Mouse (Mus musculus) CD8-positive naive resting alpha-beta T cell, adult 2 months (primary cell): Measurements from ENCODE around the gene Arl5c.
"Not testable (repeated sequence)": the region's sequence is repeated elsewhere in the genome, so short reads cannot be mapped to it uniquely, and the experiment has no call there.

Experiments
- DNase-seq, 2 experiments: peaks; one replicate each; pipeline ENCODE4 v3.0.0; 2022; ENCODE audit warnings: low read depth in 2 of 2, low spot score in 2 of 2

Gene Arl5c

DNA sequence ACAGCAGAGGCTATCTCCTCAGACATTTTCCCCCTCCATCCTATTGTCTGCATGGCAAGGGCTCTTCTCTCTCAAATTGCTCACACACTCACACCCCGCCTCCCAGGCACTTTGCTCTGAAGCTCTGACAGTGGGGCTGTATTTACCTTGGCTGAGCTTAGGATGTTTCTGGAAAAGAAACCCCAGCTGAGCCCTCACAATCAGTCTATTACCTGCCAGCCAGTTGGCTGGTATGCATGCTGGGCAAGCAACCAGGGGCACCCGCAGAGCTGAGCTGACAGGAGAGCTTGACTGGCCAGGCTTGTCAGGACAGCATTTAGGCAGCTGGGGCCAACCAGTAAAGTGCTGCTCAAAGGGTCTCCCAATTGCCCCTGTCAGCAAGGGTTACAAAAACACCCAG, 28.9 kb downstream of the Arl5c start:
- no peak for DNase-seq

DNA sequence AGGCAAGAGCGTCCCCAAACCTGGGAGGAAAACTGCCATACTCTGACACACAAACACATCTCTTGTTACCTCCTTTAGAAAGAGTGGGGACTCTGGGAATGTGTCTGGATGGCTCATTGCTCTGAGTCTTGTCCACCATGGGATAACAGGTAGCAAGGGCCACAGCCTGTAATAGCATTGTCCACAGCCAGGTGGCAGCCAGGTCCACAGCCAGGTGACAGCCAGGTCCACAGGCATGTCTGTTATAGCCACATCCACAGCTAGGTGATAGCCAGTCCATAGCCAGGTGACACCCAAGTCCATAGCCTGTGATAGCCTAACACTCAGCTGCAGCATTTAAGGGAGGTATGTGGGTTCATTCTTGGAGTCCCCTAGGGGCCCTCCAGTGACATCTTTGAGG, 35.1 kb downstream of the Arl5c start:
- DNase-seq: no peak

GRCm38 (mm10) chr11:97959300-97959680, 36.7 kb downstream of the Arl5c start:
- DNase-seq: no peak

GRCm38 (mm10) chr11:97958641-97959299, 37.2 kb downstream of the Arl5c start:
- no peak for DNase-seq

- no peak for DNase-seq
Observed at GRCm38 (mm10) chr11:97956905-97957560, 38.9 kb downstream of the Arl5c start.

DNA sequence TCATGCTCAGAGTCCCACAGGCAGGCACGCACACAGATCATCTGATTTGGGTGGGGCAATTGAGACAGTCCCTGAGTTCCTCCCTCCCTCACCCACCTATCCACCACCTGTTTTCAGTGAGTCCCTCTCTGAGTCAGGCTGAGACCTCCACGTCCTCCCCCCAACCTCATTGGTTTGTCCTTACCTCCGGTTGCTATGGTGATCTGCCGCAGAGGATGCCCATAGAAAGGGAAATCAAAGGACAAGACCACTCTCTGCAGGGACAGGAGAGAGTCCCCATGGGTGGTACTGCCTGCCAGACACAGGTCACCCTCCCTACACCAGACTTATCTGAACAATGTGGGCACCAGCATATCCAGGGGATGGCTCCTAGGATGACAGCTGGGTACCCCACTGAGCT, 40.1 kb downstream of the Arl5c start:
- DNase-seq: no peak

- DNase-seq: peak; percentile 39 to 48
Observed at GRCm38 (mm10) chr11:97955146-97955902, 40.7 kb downstream of the Arl5c start.

GRCm38 (mm10) chr11:97954469-97955141, 41.4 kb downstream of the Arl5c start:
- DNase-seq: no peak

DNA sequence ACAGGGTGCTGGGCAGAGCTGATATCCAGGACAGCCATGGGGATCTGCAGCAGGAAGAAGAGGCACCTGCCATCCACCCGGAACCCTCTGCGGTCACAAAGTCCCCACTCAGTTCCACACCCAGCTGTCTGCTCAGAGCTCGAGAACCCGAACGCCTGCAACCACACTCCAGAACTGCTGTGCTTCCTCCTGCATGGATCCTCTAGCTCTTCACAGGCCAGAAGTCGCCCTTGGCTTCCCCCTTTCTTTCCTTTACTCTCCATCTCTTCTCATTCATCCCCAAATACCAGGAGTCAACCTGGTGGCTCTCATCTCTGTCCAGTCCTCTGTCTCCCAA, 42.1 kb downstream of the Arl5c start:
- no peak for DNase-seq

DNA sequence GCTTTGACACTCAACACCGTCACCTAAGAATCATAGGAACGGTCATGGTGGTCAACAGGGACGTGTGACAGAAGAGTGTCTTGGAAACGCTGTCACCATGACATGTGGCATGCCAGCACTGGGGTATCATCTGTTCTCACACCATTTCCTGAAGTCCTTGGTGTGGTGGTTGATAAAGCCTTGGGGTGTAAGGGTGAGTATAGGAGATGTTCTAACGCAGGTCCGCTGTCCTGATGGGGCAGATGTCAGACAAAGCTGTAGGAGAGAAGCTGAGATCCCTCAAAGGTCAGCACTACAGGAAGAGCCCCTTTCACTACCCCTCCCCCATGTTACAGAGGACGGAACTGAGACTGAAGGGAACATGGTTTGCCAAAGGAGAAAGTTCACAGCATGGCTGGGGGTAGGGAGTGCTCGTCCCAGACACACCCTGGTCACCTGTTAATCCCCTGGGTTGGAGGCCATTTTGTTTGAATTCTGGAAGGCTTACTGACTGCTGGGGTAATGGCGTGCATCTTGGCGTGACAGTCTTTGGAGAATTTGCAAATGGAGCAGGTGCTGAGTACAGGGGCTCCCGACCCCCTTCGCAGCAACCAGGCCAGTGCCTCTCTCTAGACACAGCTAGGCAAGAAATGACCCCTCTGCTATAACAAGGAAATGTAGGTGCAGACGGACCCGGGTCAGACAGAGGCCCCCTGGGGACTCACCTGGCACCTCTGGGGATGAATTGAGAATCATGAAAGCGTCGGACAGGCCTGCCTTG, 42.6 kb downstream of the Arl5c start:
- no peak for DNase-seq

GRCm38 (mm10) chr11:97952367-97953006, 43.5 kb downstream of the Arl5c start:
- no peak for DNase-seq

DNA sequence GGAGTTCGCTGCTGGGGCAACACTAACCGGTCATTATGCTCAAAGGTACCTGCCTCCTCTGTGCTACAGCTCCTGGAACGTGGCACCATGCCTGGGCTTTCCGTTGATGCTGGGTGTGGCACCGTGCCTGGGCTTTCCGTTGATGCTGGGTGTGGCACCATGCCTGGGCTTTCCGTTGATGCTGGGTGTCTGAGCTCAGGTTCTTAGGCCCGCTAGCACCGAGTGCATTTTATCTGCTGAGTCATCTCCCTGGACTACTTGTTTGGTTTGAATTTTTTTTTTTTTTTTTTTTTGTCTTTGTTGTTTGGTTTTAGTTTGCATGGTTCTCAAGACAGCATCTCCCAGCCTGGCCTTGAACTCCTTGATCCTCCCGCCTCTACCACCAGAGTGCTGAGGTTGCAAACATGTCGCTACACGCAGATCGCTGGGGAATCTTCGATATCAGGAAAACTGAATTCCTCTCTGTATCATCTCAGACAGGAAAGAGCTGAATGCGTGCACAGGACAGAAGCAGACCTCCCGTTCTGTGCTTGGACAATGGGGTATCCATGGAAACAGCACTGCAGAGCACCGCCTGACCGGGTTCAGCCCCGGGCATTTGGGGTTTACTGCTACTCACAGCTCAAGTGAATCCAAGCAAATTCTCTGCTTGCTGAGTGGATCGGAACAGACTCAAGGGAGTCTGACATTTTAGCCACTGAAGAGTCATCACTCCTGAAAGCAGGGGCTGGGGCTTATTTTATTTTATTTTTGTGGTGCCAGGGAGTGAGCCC, 46.1 kb downstream of the Arl5c start:
- no peak for DNase-seq

- no peak for DNase-seq
Observed at GRCm38 (mm10) chr11:97947426-97947825, 48.6 kb downstream of the Arl5c start.

DNA sequence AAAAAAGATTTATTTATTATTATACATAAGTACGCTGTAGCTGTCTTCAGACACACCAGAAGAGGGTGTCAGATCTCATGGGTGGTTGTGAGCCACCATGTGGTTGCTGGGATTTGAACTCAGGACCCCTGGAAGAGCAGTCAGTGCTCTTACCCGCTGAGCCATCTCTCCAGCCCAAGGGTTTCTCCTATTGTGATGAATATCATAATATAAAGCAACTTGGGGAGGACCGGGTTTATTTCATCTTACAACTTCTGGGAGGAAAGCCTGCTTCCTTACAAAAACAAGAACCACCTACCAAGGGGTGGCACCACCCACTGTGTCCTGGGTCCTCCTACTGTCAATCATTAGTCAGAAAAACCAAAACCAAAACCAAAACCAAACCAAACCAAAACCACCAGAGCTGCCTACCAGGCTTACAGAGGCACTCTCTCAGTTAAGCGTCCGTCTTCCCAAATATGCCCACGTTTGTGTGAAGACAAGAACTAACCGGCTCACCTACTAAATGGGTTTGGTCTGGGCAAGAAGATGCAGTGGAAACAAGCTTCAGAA, 50.2 kb downstream of the Arl5c start:
- DNase-seq: not testable (repeated sequence)

GRCm38 (mm10) chr11:97945031-97945430, 51.0 kb downstream of the Arl5c start:
- no peak for DNase-seq

DNA sequence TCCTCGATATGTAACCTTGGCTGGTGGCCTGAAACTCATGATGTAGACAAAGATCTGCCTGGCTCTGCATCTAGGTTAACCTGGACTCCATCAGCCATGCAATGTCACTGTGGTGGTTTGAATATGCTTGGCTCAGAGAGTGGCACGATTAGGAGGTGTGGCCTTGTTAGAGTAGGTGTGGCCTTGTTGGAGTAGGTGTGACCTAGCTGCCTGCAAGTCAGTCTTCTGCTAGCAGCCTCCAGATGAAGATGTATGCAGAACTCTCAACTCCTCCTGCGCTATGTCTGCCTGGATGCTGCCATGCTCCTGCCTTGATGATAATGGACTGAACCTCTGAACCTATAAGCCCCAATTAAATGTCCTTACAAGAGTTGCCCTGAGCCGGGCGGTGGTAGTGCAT, 52.7 kb downstream of the Arl5c start:
- DNase-seq: no peak

- no peak for DNase-seq
Observed at GRCm38 (mm10) chr11:97942420-97943111, 53.4 kb downstream of the Arl5c start.
